Mouse (Mus musculus) liver, adult (tissue): ENCODE results near the gene Prr18.

Experiments used
- GATA4 ChIP-seq: IDR thresholded peaks from 2 replicates; pipeline ENCODE4 v1.6.1; 2014; ENCODE audit warnings: mild to moderate bottlenecking, low read length; ENCODE audit not compliant: insufficient replicate concordance

Prr18 gene

DNA sequence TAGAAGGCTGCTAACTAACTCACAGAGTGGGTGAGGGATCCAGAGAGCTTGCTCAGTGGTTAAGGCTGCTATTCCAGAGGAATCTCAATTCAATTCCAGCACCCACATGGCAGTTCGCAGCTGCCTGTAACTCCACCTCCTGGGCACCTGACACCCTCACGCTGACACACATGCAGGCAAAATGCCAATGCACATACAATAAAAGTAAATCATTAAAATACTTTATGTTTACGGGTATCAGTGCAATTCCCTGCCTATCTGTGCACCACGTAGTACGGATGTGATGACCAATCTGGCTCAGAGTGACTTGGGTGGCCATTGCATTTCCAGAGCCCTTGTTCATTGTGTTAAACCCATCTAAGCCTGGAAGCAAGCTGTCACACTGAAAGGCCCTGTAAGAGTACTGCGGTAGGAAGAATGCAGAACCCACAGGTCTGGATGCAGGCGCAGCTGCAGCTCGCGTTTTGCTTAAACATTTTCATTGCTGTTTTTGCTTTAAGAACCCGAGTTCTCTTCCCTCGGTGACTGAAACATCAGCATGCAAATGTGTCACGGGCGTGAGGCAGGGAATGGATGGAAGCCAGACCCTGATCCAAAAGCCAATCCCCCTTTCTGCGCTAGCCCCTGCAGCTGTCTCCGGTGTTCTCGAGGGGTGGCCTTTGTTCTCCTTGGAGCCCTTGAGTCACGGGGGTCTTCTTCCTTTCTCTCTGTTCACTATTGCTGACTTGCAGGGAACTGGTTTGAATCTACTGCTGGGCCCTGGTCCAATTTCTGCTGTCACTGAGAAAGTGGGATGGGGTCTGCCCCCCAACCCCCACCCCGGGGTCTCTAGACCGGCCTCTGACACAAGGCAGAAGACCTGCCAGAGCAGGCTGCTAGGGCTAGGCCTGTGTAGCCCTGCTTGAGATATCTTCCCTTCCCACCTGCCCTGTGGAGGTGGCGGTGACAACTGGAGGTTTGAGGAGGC, 30.5 kb downstream of the Prr18 start:
- TF ChIP-seq GATA4, result no peak

DNA sequence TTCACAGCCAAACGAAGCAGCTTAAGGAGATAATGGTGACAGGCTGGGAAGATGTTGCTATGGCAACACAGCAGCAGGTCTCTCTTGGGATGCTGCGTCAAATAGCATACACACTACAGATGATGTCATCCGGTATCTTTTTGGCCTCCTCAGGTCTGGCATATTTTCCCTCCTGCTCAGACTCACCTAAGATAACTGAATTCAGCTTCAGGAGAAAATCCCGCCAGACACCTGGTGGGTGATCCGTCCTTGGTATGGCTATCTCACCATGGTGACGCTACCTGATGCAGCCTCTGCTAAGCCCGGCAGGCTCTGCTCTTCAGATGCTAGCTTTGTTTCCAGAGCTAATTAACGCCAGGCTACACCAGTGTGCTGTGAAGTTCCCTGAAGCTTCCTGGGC, 31.3 kb downstream of the Prr18 start:
- TF ChIP-seq GATA4, result no peak

DNA sequence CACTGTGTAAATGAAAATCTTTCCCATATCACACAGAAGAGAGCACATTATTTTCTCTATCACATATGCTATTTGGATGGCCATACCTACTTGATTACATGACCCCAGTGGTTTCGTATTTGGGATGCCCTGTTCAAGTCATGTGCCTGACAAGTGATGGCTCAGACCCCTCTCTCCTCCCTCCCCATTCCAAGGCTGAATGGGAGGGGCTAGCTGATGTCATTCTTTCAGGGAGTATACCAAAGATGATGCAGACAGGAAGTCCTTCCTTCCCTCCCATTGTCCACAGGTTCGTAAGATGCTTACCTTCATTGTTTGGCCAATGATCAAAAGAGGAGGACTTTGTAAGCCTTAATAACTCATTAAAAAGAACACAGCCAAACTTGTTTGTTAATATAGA, 31.9 kb downstream of the Prr18 start:
- TF ChIP-seq GATA4, result no peak

DNA sequence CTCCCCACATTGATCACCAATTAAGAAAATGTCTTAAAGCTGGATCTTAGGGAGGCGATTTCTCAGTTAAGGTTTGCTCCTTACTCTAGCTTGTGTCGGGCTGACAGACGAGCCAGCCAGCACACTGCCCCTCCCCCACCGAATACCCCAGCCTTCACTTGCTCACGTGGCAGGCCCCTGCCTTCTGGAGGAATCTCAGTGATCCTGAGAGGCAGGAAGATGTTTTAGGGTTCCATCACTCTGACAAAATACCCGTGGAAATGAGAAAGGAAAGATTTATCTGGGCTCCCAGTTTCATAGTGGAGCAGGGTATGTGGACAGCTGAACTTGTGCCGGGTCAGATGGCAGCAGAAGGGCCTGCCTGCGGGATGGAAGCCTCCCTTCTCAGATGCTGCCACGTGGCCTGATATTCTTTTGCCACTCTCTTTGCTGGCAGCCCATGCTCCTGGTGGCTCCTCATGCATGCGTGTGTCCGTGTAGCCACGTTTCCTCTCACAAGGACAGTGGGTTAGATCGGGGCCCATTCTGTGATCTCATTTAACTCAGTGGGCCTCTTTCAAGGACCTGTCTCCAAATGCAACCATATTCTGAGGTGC, 33.5 kb downstream of the Prr18 start:
- no peak for TF ChIP-seq GATA4

DNA sequence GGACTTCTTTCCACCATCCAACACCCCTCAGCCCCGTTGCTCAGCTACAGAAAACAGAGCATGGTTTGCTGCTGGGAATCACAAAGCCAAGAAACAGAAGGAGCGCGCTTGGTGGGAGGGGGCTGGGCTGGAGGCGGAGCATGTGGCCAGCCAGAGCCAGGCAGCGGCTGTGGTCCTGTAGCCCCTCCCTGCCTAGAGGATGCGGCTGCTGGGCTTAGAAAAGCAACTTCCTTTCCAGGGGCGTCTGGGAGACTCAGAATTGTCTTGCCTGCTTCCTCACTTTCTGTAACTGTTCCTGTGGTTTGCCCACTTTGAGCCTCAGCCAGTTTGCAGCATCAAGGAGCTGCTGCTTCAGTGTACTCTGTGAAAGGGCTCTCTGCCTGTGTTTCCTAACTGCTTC, 34.6 kb downstream of the Prr18 start:
- no peak for TF ChIP-seq GATA4

DNA sequence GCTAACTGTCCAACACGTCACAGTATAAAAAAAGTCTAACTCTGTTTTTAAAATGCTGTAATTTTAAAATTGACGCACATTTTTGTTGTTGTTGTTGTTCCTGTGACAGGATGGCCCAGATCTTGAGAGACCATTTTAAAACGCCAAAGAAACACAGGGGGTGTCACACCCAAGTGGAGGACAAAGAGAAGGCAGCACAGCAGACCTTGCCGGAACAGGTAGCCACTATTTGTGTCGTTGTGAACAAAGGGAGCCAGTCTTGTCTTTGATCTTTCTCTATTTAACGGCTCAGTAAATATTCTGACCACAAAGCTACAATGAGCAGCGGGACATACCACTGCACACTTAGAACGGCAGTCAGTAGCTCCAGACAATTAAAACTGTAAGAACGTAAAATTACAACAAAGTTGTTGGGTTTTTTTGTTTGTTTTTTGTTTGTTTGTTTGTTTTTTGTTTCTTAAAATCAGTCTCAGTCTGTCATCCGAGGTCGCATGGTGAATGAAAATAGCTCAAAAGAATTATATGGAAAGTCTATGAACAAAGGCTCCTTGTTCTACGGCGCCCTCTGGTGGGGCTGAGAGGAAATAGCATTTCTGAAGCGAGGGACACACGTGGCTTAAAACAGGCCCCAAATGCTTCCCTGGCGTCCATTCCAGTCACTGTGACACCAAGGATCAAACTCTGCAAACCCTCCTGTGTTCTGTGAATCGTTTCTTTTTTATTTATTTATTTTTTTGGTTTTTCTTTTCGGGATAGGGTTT, 35.2 kb downstream of the Prr18 start:
- TF ChIP-seq GATA4, result no peak

DNA sequence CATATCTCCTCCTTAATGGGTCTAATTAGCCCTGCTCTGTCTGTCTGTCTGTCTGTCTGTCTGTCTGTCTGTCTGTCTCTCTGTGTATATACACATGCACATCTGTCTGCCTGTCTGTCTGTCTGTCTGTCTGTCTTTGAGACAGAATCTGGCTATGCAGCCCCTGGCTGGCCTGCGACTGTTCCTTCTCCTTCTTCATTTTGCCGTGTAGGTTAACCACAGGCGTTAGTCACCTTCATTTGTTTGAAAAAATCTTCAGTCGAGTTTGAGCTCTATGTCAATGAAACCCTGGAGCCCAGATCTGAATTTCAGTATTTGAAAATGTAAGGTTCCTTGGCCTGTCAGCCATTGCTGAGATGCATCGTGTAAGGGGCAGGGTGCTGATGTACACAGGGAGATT, 40.0 kb downstream of the Prr18 start:
- TF ChIP-seq GATA4, result no peak

DNA sequence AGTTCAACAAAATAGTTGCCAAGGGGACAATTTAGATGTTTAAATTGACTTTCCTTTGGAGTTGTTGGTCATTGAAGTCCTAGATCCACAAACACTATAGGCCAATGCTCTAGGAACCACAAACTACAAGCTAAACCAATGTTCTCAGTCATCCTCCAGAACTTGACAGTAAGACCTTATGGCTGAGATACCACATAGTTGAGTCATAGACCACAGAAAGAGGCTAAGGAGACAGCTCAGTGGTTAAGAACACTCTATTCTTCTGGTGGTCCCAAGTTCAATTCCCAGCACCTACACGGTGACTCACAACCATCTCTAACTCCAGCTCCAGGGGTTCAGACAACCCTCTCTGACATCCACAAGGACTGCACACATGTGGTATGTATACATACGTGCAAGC, 48.2 kb downstream of the Prr18 start:
- no peak for TF ChIP-seq GATA4

DNA sequence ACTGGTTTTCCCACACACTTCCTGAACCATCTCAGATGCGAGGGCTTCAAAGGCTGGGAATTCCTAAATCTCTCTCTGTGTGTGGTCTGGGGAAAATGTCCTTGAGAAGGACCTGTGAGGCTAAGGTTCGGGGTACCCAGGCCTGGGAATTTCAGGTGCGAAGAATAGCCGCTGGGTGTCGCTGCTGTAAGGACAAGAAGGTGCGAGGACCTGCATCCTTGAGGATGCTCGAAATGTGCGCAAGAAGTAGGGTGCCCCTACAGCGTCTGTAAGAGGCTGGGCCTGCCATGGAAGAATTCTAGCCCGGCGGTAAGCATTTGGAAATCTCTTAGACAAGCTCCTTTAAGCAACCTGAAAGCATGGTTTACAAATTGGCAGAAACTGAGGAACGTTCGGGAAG, 51.2 kb downstream of the Prr18 start:
- TF ChIP-seq GATA4, result no peak

DNA sequence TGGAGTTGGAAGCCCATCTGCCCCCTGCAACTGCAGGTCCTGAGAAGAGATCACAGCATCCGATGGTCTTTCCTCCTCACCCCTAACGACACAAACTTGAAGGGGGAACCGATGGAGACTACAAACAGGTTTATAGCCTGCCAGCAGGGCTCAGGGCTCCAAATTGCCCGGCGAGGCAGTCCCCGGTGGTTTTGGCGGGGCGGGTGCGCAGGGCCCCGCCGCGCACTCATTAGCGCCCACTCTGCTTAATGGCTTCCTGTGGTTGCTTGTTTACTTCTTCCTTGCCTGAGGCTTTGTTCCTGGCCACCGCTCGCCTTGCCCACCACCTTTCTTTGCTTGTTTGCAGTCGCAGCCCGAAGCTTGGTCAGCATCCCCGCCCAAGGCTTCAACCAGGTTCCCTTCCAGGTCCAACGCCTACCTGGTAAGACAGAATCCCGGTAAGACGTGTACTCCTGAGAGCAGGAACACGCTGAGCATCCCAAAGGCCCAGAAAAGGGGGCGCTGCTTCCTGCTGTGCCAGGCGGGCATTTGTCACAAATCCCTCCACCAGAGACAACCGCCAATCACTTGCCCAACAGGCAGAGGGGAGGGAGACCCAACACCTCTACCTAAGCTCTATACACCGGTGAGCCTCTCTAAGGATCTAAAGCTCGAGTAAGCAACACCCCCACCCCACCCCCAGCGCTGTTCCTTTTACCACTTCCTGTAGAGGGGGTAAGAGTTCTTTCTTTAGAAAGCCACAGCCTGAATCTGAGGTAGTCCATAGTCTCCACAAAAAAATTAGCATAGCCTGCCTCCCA, 51.9 kb downstream of the Prr18 start:
- TF ChIP-seq GATA4, result no peak

DNA sequence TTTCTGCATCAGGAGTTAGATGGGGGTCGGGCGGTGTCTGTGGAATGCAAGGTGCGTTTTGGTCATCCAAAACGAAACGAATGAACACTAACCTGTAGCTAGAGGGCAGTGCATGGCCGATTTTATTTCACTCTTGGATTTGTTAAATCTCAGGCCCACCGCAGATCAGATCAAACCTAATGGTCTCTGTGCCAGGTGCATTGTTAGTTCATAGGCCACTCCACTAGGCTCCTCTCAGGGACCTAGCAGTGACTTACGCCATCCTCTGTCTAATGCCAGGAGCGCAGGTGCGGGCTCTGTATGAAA, 52.5 kb downstream of the Prr18 start:
- TF ChIP-seq GATA4, result no peak

DNA sequence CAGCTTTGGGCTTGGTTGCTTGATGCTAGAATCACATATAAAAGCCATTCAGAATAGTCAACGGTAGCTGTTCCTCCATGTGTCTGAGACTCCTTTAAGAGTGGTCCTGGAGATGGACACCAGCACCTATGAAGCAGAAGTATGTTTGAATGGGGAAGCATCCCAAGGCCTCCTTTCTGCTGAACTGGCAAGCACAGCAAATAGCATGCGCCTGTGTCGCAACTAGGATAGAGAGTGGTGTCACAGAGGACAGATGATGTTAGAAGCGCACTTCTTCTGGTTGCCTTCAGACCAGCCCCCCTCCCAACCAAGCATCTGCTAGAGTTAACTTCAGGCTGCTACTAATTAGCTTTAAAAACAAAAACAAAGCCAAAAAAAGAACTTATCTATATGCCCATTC, 53.2 kb downstream of the Prr18 start:
- no peak for TF ChIP-seq GATA4
